In genomic region chr7:83475438-83476160, GRCm38 (mm10) we compare ENCODE assay signal across 12 mouse cellular contexts.
DNase-seq lines count a peak whose midpoint lies in the region; ATAC-seq and TF ChIP-seq lines count a peak whose summit lies in the region.
"Had no signal": no experiment of that assay in that cellular context is flagged by ENCODE, and none has a peak within 500 bp of the region (broad histone marks: within the 10 kb centered on the region; RNA-seq: fewer than 3 reads in every experiment).

No protein-coding gene starts in this region.

- WGBS in intestine, embryonic 14.5 days = 54% methylated on average over 8 of the region's 8 CpGs
- WGBS in intestine, postnatal 0 days = 62% methylated on average over 8 of the region's 8 CpGs
- 33% methylated on average over 8 of the region's 8 CpGs for WGBS in large intestine, adult 2 months

- no peaks in the 10 kb centered on the region for H3K9me3 ChIP-seq in intestine, embryonic 14.5 days (ENCODE audit: control insufficient read depth, low read length)
- no peaks in the 10 kb centered on the region for H3K9me3 ChIP-seq in intestine, postnatal 0 days (ENCODE audit: control insufficient read depth)
- H3K9me3 ChIP-seq: lung, embryonic 15.5 days had no signal

- TF ChIP-seq CTCF in intestine, postnatal 0 days (IDR thresholded peaks at IDR 0.05; ENCODE audit: low read depth) = no peak

- ATAC-seq in intestine, embryonic 14.5 days (replicated peaks; ENCODE audit: low FRiP score, low TSS enrichment, low read depth) = no peak
- ATAC-seq in intestine, postnatal 0 days = no peak
- ATAC-seq in erythroid progenitor cell, adult 5-6 weeks (replicated peaks; ENCODE audit: low FRiP score, poor library complexity, severe bottlenecking) = no peak

- H3K9ac ChIP-seq in intestine, embryonic 14.5 days (ENCODE audit: low read length) = no peak overlapping the region
- H3K9ac ChIP-seq in intestine, postnatal 0 days (ENCODE audit: low read depth, low read length) = no peak overlapping the region
- H3K9ac ChIP-seq: lung, embryonic 15.5 days had no signal

- H3K4me1 ChIP-seq in intestine, embryonic 14.5 days (replicated peaks; ENCODE audit: control insufficient read depth, insufficient read depth, low read length) = peaks cover 28% of the 10 kb centered on the region
- H3K4me1 ChIP-seq in intestine, postnatal 0 days (replicated peaks; ENCODE audit: control insufficient read depth, insufficient read depth, low read length) = peaks cover 3% of the 10 kb centered on the region

- H3K4me2 ChIP-seq in intestine, embryonic 14.5 days (ENCODE audit: low read length) = no peak overlapping the region
- no peak overlapping the region for H3K4me2 ChIP-seq in intestine, postnatal 0 days (replicated peaks; ENCODE audit: low read depth)
- H3K4me2 ChIP-seq: lung, embryonic 15.5 days had no signal

- H3K27ac ChIP-seq in intestine, embryonic 14.5 days (ENCODE audit: low read depth) = peak overlapping the region; percentile 70
- H3K27ac ChIP-seq in intestine, postnatal 0 days (ENCODE audit: low read depth, low read length) = no peak overlapping the region
- H3K27ac ChIP-seq: lung, embryonic 15.5 days had no signal

- DNase-seq in intestine, embryonic 14.5 days (ENCODE audit: low spot score) = no peak
- peak; percentile 82 for DNase-seq in cerebellum, adult 11-12 months
- peak; percentile 74 to 84 for DNase-seq in cerebellum, postnatal 25 days
- DNase-seq in large intestine, adult 2 months (ENCODE audit: low read depth, low spot score) = peak; percentile 25
- DNase-seq in adrenal gland, postnatal 10 days = no peak
- DNase-seq: adrenal gland, adult 2 months; heart, postnatal 36 days; right cerebral cortex, postnatal 14 days had no signal

- no peaks in the 10 kb centered on the region for H3K36me3 ChIP-seq in intestine, embryonic 14.5 days (ENCODE audit: control insufficient read depth, insufficient read depth, low read length)
- no peaks in the 10 kb centered on the region for H3K36me3 ChIP-seq in intestine, postnatal 0 days (ENCODE audit: control insufficient read depth, insufficient read depth)
- H3K36me3 ChIP-seq: lung, embryonic 15.5 days had no signal

- H3K27me3 ChIP-seq in intestine, embryonic 14.5 days (replicated peaks; ENCODE audit: control insufficient read depth, insufficient read depth, low read length) = no peaks in the 10 kb centered on the region
- no peaks in the 10 kb centered on the region for H3K27me3 ChIP-seq in intestine, postnatal 0 days (replicated peaks; ENCODE audit: control insufficient read depth, insufficient read depth, low read length)
- H3K27me3 ChIP-seq: lung, embryonic 15.5 days had no signal

- H3K4me3 ChIP-seq in intestine, embryonic 14.5 days (ENCODE audit: low read depth, low read length) = no peak overlapping the region
- H3K4me3 ChIP-seq in intestine, postnatal 0 days (ENCODE audit: low read depth, low read length) = no peak overlapping the region
- H3K4me3 ChIP-seq: lung, embryonic 15.5 days; myocyte had no signal

Comparison
In these comparisons a context has a peak if more than half of its experiments do, and no peak if none do; other contexts are left out.
1. DNase-seq: peak in cerebellum, adult 11-12 months (single experiment), cerebellum, postnatal 25 days (2 of 2) and large intestine, adult 2 months (single experiment); none in intestine, embryonic 14.5 days (single experiment) and adrenal gland, postnatal 10 days (single experiment).